Mouse (Mus musculus) CH12.LX (cell line): ENCODE measurements at regions not wholly inside any gene's neighbourhood (a gene's known extent, or its start where the extent isn't known, plus 50 kb on each side); places are given as distances from the start of the nearest gene placed in this dataset.

Source experiments
- CHD2 ChIP-seq: IDR thresholded peaks from 2 replicates; pipeline ENCODE4 v1.6.1; 2011; ENCODE audit warnings: low read length, improper control_type of control experiment
- CTCF ChIP-seq, 2 experiments: IDR thresholded peaks in 1 of 2; conservative IDR thresholded peaks in 1 of 2; 2 replicates each; pipeline ENCODE4 v1.5.1; 2011 to 2012; ENCODE audit warnings: low read depth in 2 of 2, low read length in 2 of 2, improper control_type of control experiment in 1 of 2, inconsistent platforms in 1 of 2, mild to moderate bottlenecking in 1 of 2, moderate library complexity in 1 of 2
- JUN ChIP-seq: IDR thresholded peaks from 2 replicates; pipeline ENCODE4 v1.6.1; 2011; ENCODE audit warnings: low read depth, mild to moderate bottlenecking, low read length, improper control_type of control experiment, moderate library complexity; ENCODE audit not compliant: insufficient read depth
- TBP ChIP-seq: conservative IDR thresholded peaks from 2 replicates; pipeline ENCODE4 v1.6.1; 2011; ENCODE audit warnings: low read depth, low read length, improper control_type of control experiment
- USF2 ChIP-seq: conservative IDR thresholded peaks from 2 replicates; pipeline ENCODE4 v1.6.1; 2011; ENCODE audit warnings: low read depth, low read length, improper control_type of control experiment

- no peak for TF ChIP-seq CTCF (conservative IDR thresholded peaks at IDR 0.05 in 1 of 2, IDR thresholded peaks at IDR 0.05 in 1 of 2; ENCODE audit: low read depth in 2 of 2, low read length in 2 of 2)
- TF ChIP-seq USF2 = no peak
- TF ChIP-seq CHD2 = no peak
- no peak for TF ChIP-seq JUN
- no peak for TF ChIP-seq TBP
Observed at GRCm38 (mm10) chr4:22880692-22881091, 392.5 kb upstream of the Pou3f2 start.
